Mouse (Mus musculus): ENCODE measurements around the gene Shb.

Shb gene

DNA sequence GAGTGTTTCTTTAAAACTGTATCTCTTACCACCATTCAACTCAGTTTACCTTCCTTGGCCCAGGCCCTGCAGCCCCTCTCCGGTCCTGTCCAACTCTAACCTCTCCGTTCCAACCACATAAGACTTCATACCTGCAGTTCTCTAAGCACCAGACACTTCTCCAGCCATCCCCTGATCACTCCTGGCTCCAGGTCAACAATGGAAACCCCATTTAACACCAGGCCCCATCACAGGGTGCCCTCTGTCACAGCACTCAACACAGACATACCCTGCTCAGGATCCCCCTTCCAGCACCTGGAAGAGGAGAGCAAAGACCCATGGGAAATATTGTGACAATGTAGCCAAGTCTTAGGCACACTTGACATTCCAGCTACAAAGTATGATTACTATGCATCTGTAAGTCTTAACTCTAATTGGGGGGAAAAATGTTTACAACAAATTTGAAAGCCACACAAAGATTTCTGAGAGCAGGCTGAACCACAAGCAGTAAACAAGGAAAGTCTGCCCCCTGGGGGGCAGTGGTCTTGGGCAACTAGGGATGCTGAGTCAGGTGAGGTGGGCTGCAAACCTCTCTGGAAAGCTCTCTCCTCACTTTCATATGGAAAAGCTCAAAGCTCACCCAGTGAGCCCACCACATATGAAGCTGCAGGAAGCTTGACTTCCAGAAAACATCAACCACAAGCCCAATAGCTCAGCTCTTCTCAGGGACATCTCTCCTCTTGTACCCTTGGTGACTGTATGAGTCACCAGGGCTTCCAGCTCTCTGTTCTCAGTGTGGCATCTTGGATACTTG is 4.5 kb downstream of the Shb start:
- peak; percentile 54 for DNase-seq (ENCODE audit: low spot score)

GRCm38 (mm10) chr4:45526846-45527561 is 5.3 kb downstream of the Shb start:
- DNase-seq (ENCODE audit: low spot score): no peak

DNA sequence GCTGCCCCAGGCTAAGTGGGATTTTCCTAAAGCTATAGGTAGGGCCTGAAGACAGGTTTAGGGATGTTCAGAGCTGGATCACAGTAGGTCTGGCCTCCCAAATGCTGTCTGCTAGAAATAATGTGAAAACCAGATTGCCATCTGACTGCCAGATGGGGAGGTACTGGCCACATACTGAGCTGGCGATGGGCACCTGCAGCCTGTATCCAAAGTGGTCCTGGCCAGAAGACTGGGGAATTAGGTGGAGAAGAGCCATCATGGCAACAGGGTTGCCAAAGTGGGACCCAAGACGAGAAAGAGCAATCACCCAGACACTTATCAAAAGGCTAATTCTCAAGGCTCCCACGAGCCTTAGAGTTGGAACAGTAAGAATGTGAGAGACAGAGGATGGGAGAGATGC is 6.1 kb downstream of the Shb start:
- no peak for DNase-seq (ENCODE audit: low spot score)

GRCm38 (mm10) chr4:45525541-45525940 is 6.7 kb downstream of the Shb start:
- DNase-seq (ENCODE audit: low spot score): no peak

DNA sequence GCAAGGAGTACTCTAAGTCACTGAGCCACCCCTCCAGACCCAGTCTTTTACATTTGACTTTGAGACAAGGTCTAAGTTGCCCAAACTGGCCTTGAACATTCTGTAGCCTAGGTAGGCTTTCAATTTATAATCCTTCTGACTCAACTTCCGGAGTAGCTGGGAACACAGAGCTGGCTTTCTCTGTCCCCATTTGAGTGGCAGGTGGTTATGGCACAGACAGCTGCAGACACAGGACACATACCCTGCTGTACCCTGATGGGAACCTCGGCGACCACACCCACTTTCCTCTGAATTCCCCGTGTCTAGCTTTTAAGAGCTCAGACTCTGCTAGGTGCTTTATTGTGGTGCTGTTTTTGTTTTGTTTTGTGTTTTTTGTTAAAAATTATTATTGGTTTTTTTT is 7.7 kb downstream of the Shb start:
- no peak for DNase-seq (ENCODE audit: low spot score)

DNA sequence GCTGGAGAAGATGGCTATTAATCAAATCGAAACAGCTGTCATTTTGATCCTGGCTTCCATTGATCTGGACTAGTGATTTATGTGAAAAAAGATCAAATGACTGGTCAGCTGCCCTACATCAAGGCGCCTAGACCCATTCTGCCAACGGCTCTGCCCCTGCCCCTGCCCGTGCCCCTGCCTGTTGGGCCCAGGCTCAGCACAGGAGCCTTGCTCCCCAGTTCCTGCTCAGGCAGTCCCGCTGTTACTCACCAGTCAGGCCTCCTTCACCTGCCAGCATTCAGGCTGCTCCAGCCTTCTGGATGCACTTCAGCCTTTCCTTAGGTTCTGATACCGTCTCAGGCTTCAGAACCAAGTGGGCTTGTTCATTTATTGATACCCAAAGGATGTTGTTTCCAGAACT is 8.9 kb downstream of the Shb start:
- DNase-seq (ENCODE audit: low spot score): no peak

DNA sequence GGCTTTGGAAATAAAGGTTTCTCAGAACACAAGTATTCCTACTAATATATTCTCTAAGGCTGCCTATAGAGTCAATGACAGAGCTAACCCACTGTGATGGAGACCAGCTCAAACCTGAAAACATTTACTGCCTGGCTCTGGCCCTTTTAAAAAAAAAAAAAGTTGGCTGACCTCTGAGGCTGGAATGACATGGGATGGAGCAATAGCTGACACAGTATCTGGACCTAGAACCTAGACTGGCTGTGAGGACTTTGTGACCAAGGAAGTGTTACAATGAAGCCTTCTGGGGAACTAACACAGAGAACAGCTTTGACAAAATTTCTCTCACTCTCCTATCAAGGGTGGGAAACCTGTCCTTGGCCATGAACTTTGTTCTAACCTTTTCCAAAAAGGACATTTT is 9.3 kb downstream of the Shb start:
- peak; percentile 56 for DNase-seq (ENCODE audit: low spot score)

- DNase-seq (ENCODE audit: low spot score): no peak
These were observed 9.7 kb downstream of the Shb start for GRCm38 (mm10) chr4:45522583-45522900.

DNA sequence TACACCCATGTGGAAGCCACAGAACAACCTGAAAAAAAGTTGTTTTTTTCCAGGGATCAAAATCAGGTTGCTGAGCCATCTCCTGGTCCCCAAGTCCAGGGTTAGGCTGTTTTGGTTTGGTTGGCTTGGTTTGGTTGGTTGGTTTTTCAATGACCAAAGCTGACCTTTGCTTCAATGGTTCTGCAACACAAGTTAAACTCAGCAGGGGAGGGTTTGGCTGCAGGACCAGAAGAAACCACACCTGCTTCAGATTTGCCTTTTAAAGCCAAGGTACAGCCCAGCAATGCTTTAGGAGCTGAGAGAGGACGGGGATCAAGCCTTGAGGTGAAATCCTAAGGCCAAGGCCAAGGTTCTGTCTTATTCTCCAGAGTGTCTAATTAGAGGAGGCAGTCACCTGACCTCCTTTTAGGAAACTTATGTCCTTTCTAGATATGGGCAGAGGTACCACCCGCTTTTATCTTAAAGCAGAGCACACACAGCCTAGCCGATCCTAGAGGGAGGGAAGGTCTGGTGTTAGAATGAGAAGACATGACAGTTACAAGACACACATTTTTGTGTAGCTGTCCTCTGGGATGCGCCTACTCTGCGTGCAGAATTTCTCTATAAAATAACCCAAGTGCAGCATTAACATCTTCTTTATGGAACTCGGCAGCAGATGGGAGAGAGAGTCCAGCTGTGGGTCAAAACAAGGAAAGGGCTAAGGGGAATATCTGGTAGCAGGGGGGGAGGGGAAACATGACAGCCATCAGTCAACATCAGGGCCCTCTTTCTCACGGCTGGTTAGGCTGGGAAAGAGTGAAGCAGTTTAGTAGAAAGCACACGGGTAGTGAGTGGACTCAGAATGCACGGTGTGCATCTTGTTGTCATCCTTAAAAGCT is 10.3 kb downstream of the Shb start:
- DNase-seq (ENCODE audit: low spot score): no peak

- no peak for DNase-seq (ENCODE audit: low spot score)
These were observed 11.9 kb downstream of the Shb start for GRCm38 (mm10) chr4:45520375-45520774.

DNA sequence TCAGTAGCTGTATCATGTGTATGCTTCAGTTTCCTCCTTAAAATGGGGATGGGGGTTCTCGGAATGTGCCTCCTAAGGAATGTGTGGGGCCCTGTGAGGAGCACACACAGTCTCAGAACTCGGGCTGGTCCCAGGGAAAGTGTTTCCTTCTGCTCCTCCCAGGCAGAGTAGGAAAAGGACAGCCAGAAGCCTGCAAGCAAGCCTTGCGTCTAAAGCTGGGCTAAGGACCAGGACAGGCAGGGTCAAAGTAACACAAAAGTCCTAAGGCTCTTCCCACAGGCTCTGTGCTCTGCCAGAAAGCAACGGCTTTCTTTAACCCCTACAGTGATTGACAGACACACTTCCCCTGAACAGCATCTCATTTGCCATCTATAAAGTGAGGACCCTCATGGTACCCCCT is 14.9 kb downstream of the Shb start:
- DNase-seq (ENCODE audit: low spot score): peak; percentile 78

- DNase-seq (ENCODE audit: low spot score): no peak
These were observed 16.4 kb downstream of the Shb start for GRCm38 (mm10) chr4:45515894-45516293.

DNA sequence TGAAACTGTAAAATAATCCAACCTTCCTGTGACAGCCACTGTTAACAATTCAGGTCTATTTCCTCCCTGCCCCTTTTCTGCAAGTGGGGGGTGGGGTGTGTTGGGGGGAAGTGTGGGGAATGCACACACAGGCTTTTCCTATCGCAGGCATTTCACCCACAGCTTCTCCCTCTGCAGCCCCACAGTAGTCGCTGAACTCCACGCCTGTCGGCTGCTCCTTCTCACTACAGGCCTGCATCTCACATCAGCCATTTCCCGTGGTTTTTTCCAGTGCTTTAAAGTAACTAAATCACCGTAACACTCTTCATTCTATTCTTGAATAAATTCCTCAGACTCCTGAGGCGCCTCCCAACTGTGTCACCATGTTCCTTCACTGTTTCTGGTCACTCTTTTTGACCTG is 17.9 kb downstream of the Shb start:
- DNase-seq (ENCODE audit: low spot score): no peak

DNA sequence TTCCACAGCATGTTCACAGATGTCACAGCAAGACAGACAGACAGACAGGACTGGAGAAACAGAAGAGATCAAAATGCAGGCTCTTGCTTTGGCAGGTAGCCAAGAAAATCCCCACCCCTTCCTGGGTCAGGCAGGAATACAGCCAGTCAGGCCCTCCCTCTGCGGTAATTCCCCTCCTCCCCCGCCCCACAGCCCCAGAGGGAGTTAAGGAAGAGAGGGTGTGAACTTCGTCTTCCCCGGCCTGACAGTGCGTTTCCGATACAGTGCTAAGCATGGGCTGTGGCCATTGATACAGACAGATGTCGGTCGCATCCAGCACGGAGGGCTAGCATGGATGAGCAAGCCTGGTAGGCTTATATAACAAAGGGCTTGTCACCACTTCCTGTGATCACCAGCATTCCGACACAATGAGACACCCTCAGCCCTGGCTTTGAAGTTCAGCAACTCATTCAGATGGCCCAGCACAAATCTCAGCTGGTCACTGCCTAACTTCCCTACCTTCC is 18.4 kb downstream of the Shb start:
- peak; percentile 73 for DNase-seq (ENCODE audit: low spot score)

- DNase-seq (ENCODE audit: low spot score): no peak
These were observed 18.9 kb downstream of the Shb start for GRCm38 (mm10) chr4:45513340-45513739.

DNA sequence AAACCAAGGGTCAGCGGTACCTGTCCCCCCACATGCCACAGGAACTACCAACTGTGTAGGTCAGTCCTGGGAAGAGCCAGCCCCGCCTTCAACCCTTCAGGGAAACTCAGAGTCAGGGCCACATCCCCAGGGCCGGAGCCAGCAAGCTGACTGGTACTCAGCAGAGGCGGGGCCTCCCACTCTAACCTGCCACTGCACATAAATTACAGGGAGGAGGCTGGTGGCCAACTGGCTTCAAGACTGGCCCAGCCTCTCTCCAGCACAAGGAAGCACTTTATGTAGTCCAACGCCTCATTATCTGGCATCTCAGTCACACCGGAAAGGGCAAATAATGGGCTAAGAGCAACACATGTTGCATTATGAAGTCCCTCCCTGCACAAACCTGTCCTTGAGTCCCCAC is 22.1 kb downstream of the Shb start:
- peak; percentile 72 for DNase-seq (ENCODE audit: low spot score)

- no peak for DNase-seq (ENCODE audit: low spot score)
These were observed 22.9 kb downstream of the Shb start for GRCm38 (mm10) chr4:45509416-45509815.

GRCm38 (mm10) chr4:45508469-45508868 is 23.8 kb downstream of the Shb start:
- no peak for DNase-seq (ENCODE audit: low spot score)

- DNase-seq (ENCODE audit: low spot score): no peak
These were observed 24.8 kb downstream of the Shb start for GRCm38 (mm10) chr4:45507476-45507875.

DNA sequence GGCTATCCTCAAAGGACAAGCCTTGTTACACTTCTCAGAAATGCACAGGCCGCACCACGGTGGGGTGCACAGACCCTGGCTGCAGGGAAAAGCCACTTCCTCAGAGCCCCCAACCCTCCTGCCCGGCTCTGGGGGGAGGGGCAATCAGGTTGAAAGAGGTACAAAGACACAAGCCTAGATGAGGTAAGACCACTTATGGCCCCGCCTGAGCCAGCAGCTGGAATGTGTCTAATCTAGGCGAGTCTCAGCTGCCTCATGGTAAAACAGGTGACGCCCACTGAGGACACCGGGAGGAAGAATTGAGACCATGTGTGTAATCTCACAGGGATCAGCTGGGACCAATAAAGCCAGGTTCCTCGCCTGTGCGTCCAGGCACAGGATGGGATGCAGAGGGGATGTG is 25.2 kb downstream of the Shb start:
- DNase-seq (ENCODE audit: low spot score): no peak

DNA sequence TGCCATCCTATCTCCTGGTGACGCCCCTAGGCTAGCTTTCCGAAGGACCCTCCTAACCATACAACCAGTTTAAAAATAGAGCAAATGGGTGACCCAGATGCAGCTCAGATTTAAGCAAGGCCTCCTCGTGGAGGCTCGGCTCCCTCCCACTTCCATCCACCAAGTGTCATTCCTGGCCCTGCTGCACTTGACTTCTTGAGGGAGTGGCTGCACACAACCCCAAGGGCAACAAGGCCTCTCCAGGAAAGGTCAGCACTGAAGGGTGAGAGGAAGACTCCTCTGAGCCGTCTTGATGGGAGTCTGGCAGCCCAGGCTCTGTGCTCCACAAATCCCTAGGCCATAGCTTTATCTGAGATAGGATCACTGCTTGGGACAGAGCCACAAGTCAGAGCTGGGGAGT is 25.7 kb downstream of the Shb start:
- DNase-seq (ENCODE audit: low spot score): no peak

DNA sequence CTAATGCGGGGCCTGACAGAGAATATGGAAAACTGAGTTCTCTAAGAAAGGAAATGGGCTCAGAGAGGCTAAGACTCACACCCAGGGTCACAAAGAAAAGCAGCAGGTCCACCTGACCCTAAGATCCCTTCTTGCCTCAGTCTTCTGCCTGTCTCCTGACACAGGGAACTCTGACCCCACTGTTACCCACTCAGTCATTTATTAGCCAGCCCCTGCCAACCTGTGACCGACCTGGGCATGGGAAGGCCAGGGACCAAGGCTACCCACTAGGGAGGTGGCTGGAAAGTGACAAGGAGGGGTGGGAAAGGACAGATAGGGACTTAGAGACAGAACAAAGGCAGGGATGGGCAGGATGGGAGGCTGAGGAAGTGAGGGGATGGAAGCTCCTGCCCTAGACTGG is 26.6 kb downstream of the Shb start:
- no peak for DNase-seq (ENCODE audit: low spot score)

GRCm38 (mm10) chr4:45505191-45505590 is 27.1 kb downstream of the Shb start:
- no peak for DNase-seq (ENCODE audit: low spot score)
